Mouse (Mus musculus) kidney, postnatal 0 days (tissue): Measurements from ENCODE around the gene Gm10271. TPM values are rescaled to one million over a fixed set of nuclear protein-coding genes. Genes with fewer than 3 reads are reported as not detected.

Experiments
- ATAC-seq: fragments of 200-750 bp; cut with Nextera tagmentation; replicated peaks from 2 replicates; pipeline ENCODE4 v1.8.0; 2017; ENCODE audit warnings: low read depth, moderate number of reproducible peaks, moderate TSS enrichment, moderate library complexity; ENCODE audit not compliant: low FRiP score
- DNase-seq: peaks from one replicate; pipeline ENCODE4 v3.0.0-alpha.2; 2016; ENCODE audit warnings: low spot score
- H3K27ac ChIP-seq: fragments of 300-500 bp; sonication (generic); 2 replicates; pipeline ENCODE4 v1.5.1; 2014; ENCODE audit warnings: mild to moderate bottlenecking
- H3K27me3 ChIP-seq: fragments of 300-500 bp; sonication (generic); 2 replicates; pipeline ENCODE4 v1.6.1; 2014; ENCODE audit warnings: low read length, mixed read lengths; ENCODE audit not compliant: insufficient read depth
- H3K36me3 ChIP-seq: fragments of 300-500 bp; sonication (generic); 2 replicates; pipeline ENCODE4 v1.6.1; 2014; ENCODE audit warnings: low read length, mixed read lengths; ENCODE audit not compliant: insufficient read depth
- H3K4me1 ChIP-seq: fragments of 300-500 bp; sonication (generic); replicated peaks from 2 replicates; pipeline ENCODE4 v1.6.1; 2014; ENCODE audit warnings: antibody characterized with exemption, low read length, mixed read lengths; ENCODE audit not compliant: insufficient read depth
- H3K4me2 ChIP-seq: fragments of 300-500 bp; sonication (generic); 2 replicates; pipeline ENCODE4 v1.6.1; 2014; ENCODE audit warnings: mild to moderate bottlenecking, low read length, moderate library complexity, mixed read lengths
- H3K4me3 ChIP-seq: fragments of 300-500 bp; sonication (generic); replicated peaks from 2 replicates; pipeline ENCODE4 v1.5.1; 2014; ENCODE audit warnings: low read depth, low read length
- H3K9ac ChIP-seq: fragments of 300-500 bp; sonication (generic); 2 replicates; pipeline ENCODE4 v1.6.1; 2014; ENCODE audit warnings: low read depth, low read length
- H3K9me3 ChIP-seq: fragments of 300-500 bp; sonication (generic); replicated peaks from 2 replicates; pipeline ENCODE4 v1.6.1; 2016; ENCODE audit warnings: low read length, inconsistent platforms, mixed read lengths
- CTCF ChIP-seq: IDR thresholded peaks from 2 replicates; pipeline ENCODE4 v1.5.1; 2016; ENCODE audit warnings: antibody characterized with exemption, low read depth, mild to moderate bottlenecking, moderate library complexity
- WGBS: fragments of 180-500 bp; shearing (Covaris S2); extraction: QIAGEN DNeasy Blood & Tissue Kit; methylation state at CpG from one replicate; pipeline ENCODE4 v1.1.7; 2014; 5-methylcytosine and 5-hydroxymethylcytosine counted together
- polyA plus RNA-seq: library from polyadenylated mRNA; unstranded; fragments of >200 nt; fragmentation: Nextera tagmentation; extraction: Ambion mirVana; gene quantifications from 2 replicates; pipeline ENCODE4 v1.2.1, GENCODE M21; 2015

Gm10271 gene
- polyA plus RNA-seq, 1 experiment from 2014 or later: not detected

- H3K4me3 ChIP-seq: peak overlapping the region; percentile 94
- H3K27me3 ChIP-seq: no peaks in the 10 kb centered on the region
- DNase-seq (no peak), ATAC-seq (no peak)
- 0 out of 2 replicates have a peak, but pooled peaks cover 4% of the 10 kb centered on the region for H3K36me3 ChIP-seq
- H3K9ac ChIP-seq: peak overlapping the region; percentile 19
- H3K27ac ChIP-seq: peak overlapping the region; percentile 94
- no peaks in the 10 kb centered on the region for H3K9me3 ChIP-seq
- H3K4me1 ChIP-seq: peaks cover 3% of the 10 kb centered on the region
- peak overlapping the region; percentile 79 for H3K4me2 ChIP-seq
- no peak for TF ChIP-seq CTCF
- 52% methylated on average over 9 of the region's 9 CpGs for WGBS
Observed at GRCm38 (mm10) chr10:116948414-116948813, 24.0 kb downstream of the Gm10271 start.

GRCm38 (mm10) chr10:116944940-116945339 lies 27.5 kb downstream of the Gm10271 start:
- Histone ChIP-seq H3K4me2 (peak overlapping the region; percentile 79), H3K27ac (peak overlapping the region; percentile 77)
- 27% methylated on average over 10 of the region's 10 CpGs for WGBS

GRCm38 (mm10) chr10:116944144-116944543 lies 28.3 kb downstream of the Gm10271 start:
- H3K4me2 ChIP-seq: no peak overlapping the region
- no peak overlapping the region for H3K9ac ChIP-seq
- no peak overlapping the region for H3K27ac ChIP-seq
- ATAC-seq: no peak
- H3K9me3 ChIP-seq: no peaks in the 10 kb centered on the region
- no peak overlapping the region for H3K4me3 ChIP-seq
- H3K4me1 ChIP-seq: peaks cover 3% of the 10 kb centered on the region
- WGBS: 75% methylated on average over 3 of the region's 3 CpGs
- no peak for DNase-seq
- peaks cover 11% of the 10 kb centered on the region for H3K36me3 ChIP-seq
- peak; percentile 68 for TF ChIP-seq CTCF
- no peaks in the 10 kb centered on the region for H3K27me3 ChIP-seq

More at GRCm38 (mm10) chr10:116944940-116945339, 27.5 kb downstream of the Gm10271 start:
- Histone ChIP-seq H3K27me3 (no peaks in the 10 kb centered on the region), H3K9ac (no peak overlapping the region), H3K4me1 (peaks cover 3% of the 10 kb centered on the region), H3K36me3 (peaks cover 10% of the 10 kb centered on the region), H3K9me3 (no peaks in the 10 kb centered on the region), H3K4me3 (0 out of 2 replicates have a peak overlapping the region, but pooled peaks have one; percentile 4)
- DNase-seq: no peak
- ATAC-seq: no peak
- no peak for TF ChIP-seq CTCF

- TF ChIP-seq CTCF: peak; percentile 48; the same call in 1 of the 2 replicates
- no peaks in the 10 kb centered on the region for H3K27me3 ChIP-seq
- 91% methylated on average over 6 of the region's 6 CpGs for WGBS
- DNase-seq (no peak), ATAC-seq (no peak)
- no peak overlapping the region for H3K4me3 ChIP-seq
- H3K4me1 ChIP-seq: peaks cover 3% of the 10 kb centered on the region
- H3K9me3 ChIP-seq: no peaks in the 10 kb centered on the region
- H3K27ac ChIP-seq: no peak overlapping the region
- H3K4me2 ChIP-seq: no peak overlapping the region
- no peak overlapping the region for H3K9ac ChIP-seq
- H3K36me3 ChIP-seq: peaks cover 18% of the 10 kb centered on the region
Observed at GRCm38 (mm10) chr10:116943025-116943424, 29.4 kb downstream of the Gm10271 start.

- no peak for ATAC-seq
- Histone ChIP-seq H3K9me3 (no peaks in the 10 kb centered on the region), H3K27ac (no peak overlapping the region), H3K4me1 (no peaks in the 10 kb centered on the region), H3K4me2 (no peak overlapping the region), H3K9ac (no peak overlapping the region), H3K4me3 (no peak overlapping the region), H3K27me3 (no peaks in the 10 kb centered on the region), H3K36me3 (peaks cover 26% of the 10 kb centered on the region)
- 63% methylated on average over 12 of the region's 12 CpGs for WGBS
- no peak for DNase-seq
- TF ChIP-seq CTCF: no peak
Observed at GRCm38 (mm10) chr10:116935028-116935427, 37.4 kb downstream of the Gm10271 start.

GRCm38 (mm10) chr10:116933794-116934193 lies 38.6 kb downstream of the Gm10271 start:
- TF ChIP-seq CTCF: peak; percentile 23; the same call in 1 of the 2 replicates
- Histone ChIP-seq H3K36me3 (peaks cover 22% of the 10 kb centered on the region), H3K27me3 (no peaks in the 10 kb centered on the region), H3K9me3 (no peaks in the 10 kb centered on the region), H3K4me3 (no peak overlapping the region), H3K4me2 (no peak overlapping the region), H3K27ac (no peak overlapping the region), H3K9ac (no peak overlapping the region), H3K4me1 (no peaks in the 10 kb centered on the region)
- DNase-seq (no peak), ATAC-seq (no peak)
- 85% methylated on average over 7 of the region's 7 CpGs for WGBS

GRCm38 (mm10) chr10:116932418-116932817 lies 40.0 kb downstream of the Gm10271 start:
- Histone ChIP-seq H3K4me2 (no peak overlapping the region), H3K9me3 (no peaks in the 10 kb centered on the region), H3K27me3 (no peaks in the 10 kb centered on the region), H3K4me3 (no peak overlapping the region), H3K4me1 (no peaks in the 10 kb centered on the region), H3K36me3 (peaks cover 17% of the 10 kb centered on the region), H3K9ac (no peak overlapping the region), H3K27ac (no peak overlapping the region)
- no peak for DNase-seq
- WGBS: 85% methylated on average over 13 of the region's 13 CpGs
- no peak for ATAC-seq
- no peak for TF ChIP-seq CTCF
